Mouse (Mus musculus) ES-E14 (cell line): Measurements from ENCODE around the gene Klk1b4. TPM values are rescaled to one million over a fixed set of nuclear protein-coding genes. Genes with fewer than 3 reads are reported as not detected.
"Not testable (repeated sequence)": the region's sequence is repeated elsewhere in the genome, so short reads cannot be mapped to it uniquely, and the experiment has no call there.

ENCODE experiments used
- DNase-seq: peaks from one replicate; pipeline ENCODE4 v3.0.0-alpha.2; 2013; ENCODE audit warnings: low read depth, low spot score
- H3K27ac ChIP-seq: 2 replicates; pipeline ENCODE4 v1.5.1; 2012; ENCODE audit warnings: low read depth, mild to moderate bottlenecking, low read length, moderate library complexity, mixed read lengths; ENCODE audit not compliant: poor library complexity, insufficient read depth, severe bottlenecking
- H3K36me3 ChIP-seq: 2 replicates; pipeline ENCODE4 v1.6.1; 2012; ENCODE audit warnings: mild to moderate bottlenecking, low read length, moderate library complexity, mixed read lengths; ENCODE audit not compliant: control insufficient read depth, poor library complexity, insufficient read depth, severe bottlenecking
- H3K4me1 ChIP-seq, 2 experiments: fragments of 150-350 bp in 1 of 2; sonication (generic) in 1 of 2; 2 replicates each; pipeline ENCODE4 v1.6.1; 2012; ENCODE audit warnings: low read length in 2 of 2, mild to moderate bottlenecking in 1 of 2, mixed read lengths in 1 of 2; ENCODE audit not compliant: control insufficient read depth in 2 of 2, insufficient read depth in 2 of 2, poor library complexity in 1 of 2
- H3K4me3 ChIP-seq, 2 experiments: fragments of 150-350 bp in 1 of 2; sonication (generic) in 1 of 2; 2 replicates each; pipeline ENCODE4 v1.5.1; 2012; ENCODE audit warnings: low read length in 2 of 2, low read depth in 1 of 2, mild to moderate bottlenecking in 1 of 2, mixed read lengths in 1 of 2; ENCODE audit not compliant: insufficient read depth in 1 of 2, poor library complexity in 1 of 2, severe bottlenecking in 1 of 2
- H3K9ac ChIP-seq: 2 replicates; pipeline ENCODE4 v1.6.1; 2012; ENCODE audit warnings: low read depth, mild to moderate bottlenecking, low read length, mixed read lengths; ENCODE audit not compliant: poor library complexity, insufficient read depth, severe bottlenecking
- H3K9me3 ChIP-seq: fragments of 150-350 bp; sonication (generic); 2 replicates; pipeline ENCODE4 v1.6.1; 2012; ENCODE audit warnings: low read depth, mild to moderate bottlenecking, low read length; ENCODE audit not compliant: control insufficient read depth, insufficient read depth
- CHD2 ChIP-seq: IDR thresholded peaks from 2 replicates; pipeline ENCODE4 v1.6.1; 2014; ENCODE audit warnings: mild to moderate bottlenecking, low read depth, low read length, inconsistent platforms
- HCFC1 ChIP-seq: IDR thresholded peaks from 2 replicates; pipeline ENCODE4 v1.6.1; 2012; ENCODE audit warnings: low read length, inconsistent platforms, borderline replicate concordance; ENCODE audit not compliant: insufficient read depth
- MAFK ChIP-seq: IDR thresholded peaks from 2 replicates; pipeline ENCODE4 v1.6.1; 2014; ENCODE audit warnings: mild to moderate bottlenecking, low read depth, low read length, inconsistent platforms; ENCODE audit not compliant: insufficient read depth
- ZC3H11A ChIP-seq: IDR thresholded peaks from 2 replicates; pipeline ENCODE4 v1.6.1; 2012; ENCODE audit warnings: low read depth, mild to moderate bottlenecking, inconsistent platforms, low read length, borderline replicate concordance
- ZNF384 ChIP-seq: IDR thresholded peaks from 2 replicates; pipeline ENCODE4 v1.6.1; 2012; ENCODE audit warnings: low read depth, low read length, inconsistent platforms
- in situ Hi-C, 2 experiments: fragments of 600-800 bp; cut with MboI; formaldehyde crosslinking; loops; one replicate each; pipeline ENCODE4 v1.15.1; 2025; ENCODE audit warnings: low sequenced_read_pairs in 2 of 2, inconsistent platforms in 1 of 2; ENCODE audit not compliant: unreplicated experiment in 2 of 2
- total RNA-seq: library from RNA; depleted of rRNA; stranded (reverse); fragments of 300-350 nt; gene quantifications from 2 replicates; pipeline ENCODE4 v1.2.3, GENCODE M21; 2012

Klk1b4 gene
- total RNA-seq, 1 experiment = not detected

GRCm38 (mm10) chr7:44208307-44208706 lies 1.1 kb downstream of the Klk1b4 start:
- in situ Hi-C loops = loop anchor here in 1 of 2 experiments (5.0 to 25.0 kb wide), 2 partner anchors 49 to 246 kb away; partner anchors contain the start of genes Acp4, Klk1b1 and Klk1b8
- Histone ChIP-seq H3K4me1 (no peaks in the 10 kb centered on the region), H3K9ac (no peak overlapping the region), H3K9me3 (no peaks in the 10 kb centered on the region), H3K4me3 (no peak overlapping the region), H3K27ac (no peak overlapping the region), H3K36me3 (no peaks in the 10 kb centered on the region)
- TF ChIP-seq MAFK (no peak), ZC3H11A (no peak), CHD2 (no peak), ZNF384 (no peak), HCFC1 (no peak)
- DNase-seq = no peak

GRCm38 (mm10) chr7:44215645-44216044 lies 8.4 kb downstream of the Klk1b4 start, which contains the start of gene Klk1b5:
Klk1b5 (plus strand) TSS chr7:44215945.
- Histone ChIP-seq H3K4me1 (no peaks in the 10 kb centered on the region), H3K9me3 (no peaks in the 10 kb centered on the region), H3K9ac (no peak within 1 kb of the TSS), H3K4me3 (no peak within 1 kb of the TSS), H3K27ac (no peak within 1 kb of the TSS), H3K36me3 (no peaks in the 10 kb centered on the region)
- no peak for DNase-seq
- in situ Hi-C loops = loop anchor here in 1 of 2 experiments (5.0 to 25.0 kb wide), 2 partner anchors 203 to 253 kb away; partner anchors contain the start of genes Klk1b1, Klk1b26 and Klk1b8
- TF ChIP-seq MAFK = no peak
- no peak for TF ChIP-seq HCFC1
- TF ChIP-seq CHD2 = no peak
- TF ChIP-seq ZNF384 = no peak
- TF ChIP-seq ZC3H11A = no peak

DNA sequence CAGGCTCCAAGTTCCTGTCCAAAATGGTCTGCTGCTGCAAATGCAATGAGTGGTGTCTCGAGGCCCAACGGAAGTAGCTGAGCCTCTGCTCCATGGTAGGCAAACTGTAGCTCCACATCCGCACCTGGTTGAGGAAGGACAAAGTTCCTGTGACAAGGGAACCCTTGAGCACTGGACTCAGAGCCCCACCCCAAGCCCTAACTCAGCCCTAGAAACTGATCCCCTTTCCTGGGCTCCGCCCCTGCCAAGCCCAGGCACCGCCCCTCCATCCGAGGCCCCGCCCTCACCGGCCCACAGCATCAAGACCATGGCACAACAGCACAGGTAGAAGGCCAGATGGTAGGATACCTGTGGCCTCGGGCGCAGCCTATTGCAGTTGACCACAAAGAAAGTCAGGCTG lies 14.4 kb downstream of the Klk1b4 start:
- DNase-seq, H3K9ac ChIP-seq, H3K27ac ChIP-seq, H3K4me3 ChIP-seq, H3K9me3 ChIP-seq, H3K4me1 ChIP-seq, H3K36me3 ChIP-seq: not testable (repeated sequence)
- in situ Hi-C loops = loop anchor here in 1 of 2 experiments (25.0 kb wide), 1 partner anchor 259 kb away; the partner anchor contains the start of genes Klk1b1 and Klk1b8

GRCm38 (mm10) chr7:44222335-44222734 lies 15.1 kb downstream of the Klk1b4 start:
- H3K9me3 ChIP-seq, H3K4me1 ChIP-seq, H3K4me3 ChIP-seq, H3K36me3 ChIP-seq, DNase-seq, H3K27ac ChIP-seq, H3K9ac ChIP-seq: not testable (repeated sequence)
- in situ Hi-C loops = loop anchor here in 1 of 2 experiments (25.0 kb wide), 1 partner anchor 260 kb away; the partner anchor contains the start of genes Klk1b1 and Klk1b8

- DNase-seq = no peak
- in situ Hi-C loops = no loop called here
- Histone ChIP-seq H3K9me3 (no peaks in the 10 kb centered on the region), H3K4me1 (peaks cover 3 to 9% of the 10 kb centered on the region in 2 experiments; a peak in 2 of 4 replicates), H3K4me3 (no peak within 1 kb of the TSS), H3K36me3 (no peaks in the 10 kb centered on the region), H3K27ac (no peak within 1 kb of the TSS), H3K9ac (no peak within 1 kb of the TSS)
- no peak for TF ChIP-seq ZC3H11A
- no peak for TF ChIP-seq MAFK
- no peak for TF ChIP-seq ZNF384
- TF ChIP-seq HCFC1 = no peak
- TF ChIP-seq CHD2 = no peak
Measured at GRCm38 (mm10) chr7:44225076-44225475, 17.8 kb downstream of the Klk1b4 start, which contains the start of gene Klk1. Klk1 (plus strand) TSS chr7:44225360.
